Mouse (Mus musculus): ENCODE results near the gene Ppp1ca. TPM values are rescaled to one million over a fixed set of nuclear protein-coding genes. Genes with fewer than 3 reads are reported as not detected.

The Ppp1ca gene
- polyA plus RNA-seq, 1 experiment from 2014 or later = 1,120 TPM

GRCm38 (mm10) chr19:4217855-4218254 is 26.0 kb downstream of the Ppp1ca start:
- WGBS = 58% methylated on average over 3 of the region's 3 CpGs
- H3K4me2 ChIP-seq (replicated peaks; ENCODE audit: low read depth, low read length) = no peak overlapping the region
- no peak overlapping the region for H3K27ac ChIP-seq (ENCODE audit: low read length)
- no peak for ATAC-seq (ENCODE audit: low FRiP score, low TSS enrichment)
- H3K36me3 ChIP-seq (ENCODE audit: insufficient read depth, low read length) = no peaks in the 10 kb centered on the region
- no peak overlapping the region for H3K9ac ChIP-seq (replicated peaks; ENCODE audit: low read length)
- H3K4me3 ChIP-seq (ENCODE audit: low read length) = no peak overlapping the region
- H3K27me3 ChIP-seq (ENCODE audit: insufficient read depth, low read length) = no peaks in the 10 kb centered on the region
- H3K9me3 ChIP-seq (ENCODE audit: low read length) = no peaks in the 10 kb centered on the region
- peaks cover 70% of the 10 kb centered on the region for H3K4me1 ChIP-seq (ENCODE audit: insufficient read depth, low read length)

- peaks cover 68% of the 10 kb centered on the region for H3K4me1 ChIP-seq (ENCODE audit: insufficient read depth, low read length)
Observed at GRCm38 (mm10) chr19:4218293-4218692, 26.4 kb downstream of the Ppp1ca start.

GRCm38 (mm10) chr19:4218784-4219183 is 26.9 kb downstream of the Ppp1ca start:
- Histone ChIP-seq H3K4me3 (ENCODE audit: low read length) (no peak overlapping the region), H3K9ac (replicated peaks; ENCODE audit: low read length) (no peak overlapping the region), H3K27me3 (ENCODE audit: insufficient read depth, low read length) (no peaks in the 10 kb centered on the region), H3K4me2 (replicated peaks; ENCODE audit: low read depth, low read length) (no peak overlapping the region), H3K9me3 (ENCODE audit: low read length) (no peaks in the 10 kb centered on the region), H3K4me1 (ENCODE audit: insufficient read depth, low read length) (peaks cover 63% of the 10 kb centered on the region), H3K36me3 (ENCODE audit: insufficient read depth, low read length) (no peaks in the 10 kb centered on the region), H3K27ac (ENCODE audit: low read length) (no peak overlapping the region)
- WGBS = 83% methylated on average over 1 of the region's 1 CpGs
- no peak for ATAC-seq (ENCODE audit: low FRiP score, low TSS enrichment)

More at GRCm38 (mm10) chr19:4218293-4218692, 26.4 kb downstream of the Ppp1ca start:
- Histone ChIP-seq H3K4me3 (ENCODE audit: low read length) (no peak overlapping the region), H3K9ac (replicated peaks; ENCODE audit: low read length) (no peak overlapping the region), H3K9me3 (ENCODE audit: low read length) (no peaks in the 10 kb centered on the region), H3K4me2 (replicated peaks; ENCODE audit: low read depth, low read length) (no peak overlapping the region), H3K27me3 (ENCODE audit: insufficient read depth, low read length) (no peaks in the 10 kb centered on the region), H3K27ac (ENCODE audit: low read length) (no peak overlapping the region), H3K36me3 (ENCODE audit: insufficient read depth, low read length) (no peaks in the 10 kb centered on the region)
- WGBS = 65% methylated on average over 2 of the region's 11 CpGs
- ATAC-seq (ENCODE audit: low FRiP score, low TSS enrichment) = no peak

DNA sequence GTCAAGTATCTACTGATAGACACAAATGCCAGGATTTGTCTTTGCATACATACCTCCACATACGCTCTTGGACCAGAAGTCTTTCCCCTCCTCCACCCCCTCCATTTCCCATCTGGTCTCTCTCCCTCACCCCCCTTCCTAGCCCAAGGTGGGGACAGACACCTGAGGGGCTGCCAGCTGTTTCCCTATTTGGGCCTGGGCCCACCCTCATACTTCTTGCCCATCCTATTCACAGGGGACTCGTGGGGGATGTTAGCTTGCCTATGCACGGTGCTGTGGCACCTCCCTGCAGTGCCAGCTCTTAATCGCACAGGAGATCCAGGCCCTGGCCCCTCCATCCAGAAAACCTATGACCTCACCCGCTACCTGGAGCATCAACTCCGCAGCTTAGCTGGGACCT is 28.1 kb downstream of the Ppp1ca start:
- no peak overlapping the region for H3K4me3 ChIP-seq (ENCODE audit: low read length)
- H3K27me3 ChIP-seq (ENCODE audit: insufficient read depth, low read length) = no peaks in the 10 kb centered on the region
- H3K36me3 ChIP-seq (ENCODE audit: insufficient read depth, low read length) = no peaks in the 10 kb centered on the region
- peak overlapping the region; percentile 52; the same call in 1 of the 2 replicates for H3K9ac ChIP-seq (replicated peaks; ENCODE audit: low read length)
- H3K27ac ChIP-seq (ENCODE audit: low read length) = no peak overlapping the region
- H3K9me3 ChIP-seq (ENCODE audit: low read length) = no peaks in the 10 kb centered on the region
- H3K4me1 ChIP-seq (ENCODE audit: insufficient read depth, low read length) = peaks cover 61% of the 10 kb centered on the region
- WGBS = 91% methylated on average over 6 of the region's 6 CpGs
- no peak overlapping the region for H3K4me2 ChIP-seq (replicated peaks; ENCODE audit: low read depth, low read length)
- no peak for ATAC-seq (ENCODE audit: low FRiP score, low TSS enrichment)

DNA sequence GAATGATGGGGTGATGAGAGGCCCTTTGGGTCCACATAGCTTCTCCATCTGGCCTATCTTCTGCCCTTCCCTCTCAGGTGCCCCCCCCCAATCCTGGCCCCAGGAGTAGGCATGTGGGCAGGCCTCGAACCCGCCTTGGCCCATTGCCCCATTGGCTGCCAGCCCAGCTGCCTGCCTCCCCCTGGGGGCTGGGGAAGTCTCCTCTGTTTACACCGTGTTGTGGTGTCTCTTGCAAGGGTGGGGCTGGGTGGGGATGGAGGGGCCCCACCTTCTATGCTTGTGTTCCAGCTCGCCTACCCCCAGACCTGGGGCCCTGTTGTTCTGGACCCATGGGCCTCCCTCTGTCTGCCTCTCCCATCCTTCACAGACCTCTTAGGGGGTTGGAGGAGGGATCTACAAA is 28.6 kb downstream of the Ppp1ca start:
- peak overlapping the region; percentile 87 for H3K27ac ChIP-seq (ENCODE audit: low read length)
- peaks cover 60% of the 10 kb centered on the region for H3K4me1 ChIP-seq (ENCODE audit: insufficient read depth, low read length)
- H3K4me2 ChIP-seq (replicated peaks; ENCODE audit: low read depth, low read length) = peak overlapping the region; percentile 31
- no peaks in the 10 kb centered on the region for H3K27me3 ChIP-seq (ENCODE audit: insufficient read depth, low read length)
- ATAC-seq (ENCODE audit: low FRiP score, low TSS enrichment) = no peak
- 37% methylated on average over 3 of the region's 4 CpGs for WGBS
- H3K4me3 ChIP-seq (ENCODE audit: low read length) = no peak overlapping the region
- no peaks in the 10 kb centered on the region for H3K9me3 ChIP-seq (ENCODE audit: low read length)
- no peaks in the 10 kb centered on the region for H3K36me3 ChIP-seq (ENCODE audit: insufficient read depth, low read length)
- peak overlapping the region; percentile 52 for H3K9ac ChIP-seq (replicated peaks; ENCODE audit: low read length)

DNA sequence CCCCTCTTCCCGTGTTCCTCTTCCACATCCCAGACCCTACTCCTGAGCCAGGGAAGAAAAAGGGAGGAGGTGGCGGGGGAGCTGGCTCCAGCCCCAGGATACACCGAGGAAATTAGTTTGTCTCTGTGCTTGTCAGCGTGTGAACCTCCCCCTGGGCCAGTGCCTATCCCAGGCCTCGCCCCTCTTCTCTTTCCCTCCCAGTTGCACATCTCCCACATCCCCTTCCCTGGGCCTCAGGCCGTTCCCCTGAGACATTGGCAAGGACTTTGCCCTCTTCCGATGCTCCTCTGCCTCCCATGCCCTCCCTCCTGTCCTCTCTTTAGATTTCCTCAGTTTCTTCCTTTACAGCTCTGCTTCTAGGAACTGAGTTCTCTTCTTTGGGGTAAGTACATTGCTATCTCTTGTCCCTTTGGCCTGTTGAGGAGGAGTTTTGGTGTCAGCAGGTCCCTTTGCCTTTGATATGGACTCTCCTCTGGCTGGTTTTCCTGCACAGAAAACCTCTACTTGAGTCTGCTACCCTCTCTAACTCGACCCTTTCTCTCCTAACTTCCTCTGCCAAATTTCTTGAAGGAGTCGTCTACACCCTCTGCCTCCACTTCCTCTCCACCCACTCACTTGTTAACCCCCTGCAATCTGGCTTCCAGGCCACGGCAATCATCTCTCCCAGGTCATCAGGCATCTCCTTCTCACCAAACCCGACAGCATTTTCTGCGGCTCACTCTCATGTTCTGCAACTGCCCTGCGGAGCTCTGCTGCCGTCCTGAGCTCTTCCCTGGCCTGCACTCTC is 29.3 kb downstream of the Ppp1ca start:
- Histone ChIP-seq H3K4me1 (ENCODE audit: insufficient read depth, low read length) (peaks cover 53% of the 10 kb centered on the region), H3K27me3 (ENCODE audit: insufficient read depth, low read length) (no peaks in the 10 kb centered on the region), H3K9ac (replicated peaks; ENCODE audit: low read length) (peak overlapping the region; percentile 52), H3K9me3 (ENCODE audit: low read length) (no peaks in the 10 kb centered on the region), H3K4me2 (replicated peaks; ENCODE audit: low read depth, low read length) (peak overlapping the region; percentile 31), H3K4me3 (ENCODE audit: low read length) (no peak overlapping the region; the same call in 1 of the 2 replicates), H3K36me3 (ENCODE audit: insufficient read depth, low read length) (no peaks in the 10 kb centered on the region), H3K27ac (ENCODE audit: low read length) (peak overlapping the region; percentile 87)
- 16% methylated on average over 14 of the region's 14 CpGs for whole genome bisulfite sequencing
- ATAC-seq (ENCODE audit: low FRiP score, low TSS enrichment) = peak; percentile 37

GRCm38 (mm10) chr19:4222165-4222564 is 30.3 kb downstream of the Ppp1ca start:
- H3K27me3 ChIP-seq (ENCODE audit: insufficient read depth, low read length) = no peaks in the 10 kb centered on the region
- 39% methylated on average over 11 of the region's 11 CpGs for WGBS
- peak; percentile 47 for ATAC-seq (ENCODE audit: low FRiP score, low TSS enrichment)
- no peak overlapping the region for H3K9ac ChIP-seq (replicated peaks; ENCODE audit: low read length)
- no peak overlapping the region for H3K4me2 ChIP-seq (replicated peaks; ENCODE audit: low read depth, low read length)
- no peaks in the 10 kb centered on the region for H3K36me3 ChIP-seq (ENCODE audit: insufficient read depth, low read length)
- H3K27ac ChIP-seq (ENCODE audit: low read length) = peak overlapping the region; percentile 87; the same call in 1 of the 2 replicates
- H3K9me3 ChIP-seq (ENCODE audit: low read length) = no peaks in the 10 kb centered on the region
- H3K4me1 ChIP-seq (ENCODE audit: insufficient read depth, low read length) = peaks cover 43% of the 10 kb centered on the region
- H3K4me3 ChIP-seq (ENCODE audit: low read length) = no peak overlapping the region

- ATAC-seq (ENCODE audit: low FRiP score, low TSS enrichment) = no peak
- H3K36me3 ChIP-seq (ENCODE audit: insufficient read depth, low read length) = no peaks in the 10 kb centered on the region
- no peak overlapping the region for H3K4me2 ChIP-seq (replicated peaks; ENCODE audit: low read depth, low read length)
- WGBS = 85% methylated on average over 7 of the region's 7 CpGs
- H3K27me3 ChIP-seq (ENCODE audit: insufficient read depth, low read length) = no peaks in the 10 kb centered on the region
- H3K9ac ChIP-seq (replicated peaks; ENCODE audit: low read length) = no peak overlapping the region
- no peak overlapping the region for H3K4me3 ChIP-seq (ENCODE audit: low read length)
- no peaks in the 10 kb centered on the region for H3K9me3 ChIP-seq (ENCODE audit: low read length)
- H3K27ac ChIP-seq (ENCODE audit: low read length) = no peak overlapping the region
- peaks cover 41% of the 10 kb centered on the region for H3K4me1 ChIP-seq (ENCODE audit: insufficient read depth, low read length)
Observed at GRCm38 (mm10) chr19:4226779-4227178, 34.9 kb downstream of the Ppp1ca start.

GRCm38 (mm10) chr19:4227446-4227845 is 35.6 kb downstream of the Ppp1ca start:
- WGBS = 68% methylated on average over 5 of the region's 5 CpGs
- no peak overlapping the region for H3K4me3 ChIP-seq (ENCODE audit: low read length)
- no peak overlapping the region for H3K9ac ChIP-seq (replicated peaks; ENCODE audit: low read length)
- no peak overlapping the region for H3K4me2 ChIP-seq (replicated peaks; ENCODE audit: low read depth, low read length)
- H3K9me3 ChIP-seq (ENCODE audit: low read length) = no peaks in the 10 kb centered on the region
- H3K4me1 ChIP-seq (ENCODE audit: insufficient read depth, low read length) = peaks cover 38% of the 10 kb centered on the region
- no peak overlapping the region for H3K27ac ChIP-seq (ENCODE audit: low read length)
- H3K27me3 ChIP-seq (ENCODE audit: insufficient read depth, low read length) = no peaks in the 10 kb centered on the region
- no peak for ATAC-seq (ENCODE audit: low FRiP score, low TSS enrichment)
- H3K36me3 ChIP-seq (ENCODE audit: insufficient read depth, low read length) = no peaks in the 10 kb centered on the region

DNA sequence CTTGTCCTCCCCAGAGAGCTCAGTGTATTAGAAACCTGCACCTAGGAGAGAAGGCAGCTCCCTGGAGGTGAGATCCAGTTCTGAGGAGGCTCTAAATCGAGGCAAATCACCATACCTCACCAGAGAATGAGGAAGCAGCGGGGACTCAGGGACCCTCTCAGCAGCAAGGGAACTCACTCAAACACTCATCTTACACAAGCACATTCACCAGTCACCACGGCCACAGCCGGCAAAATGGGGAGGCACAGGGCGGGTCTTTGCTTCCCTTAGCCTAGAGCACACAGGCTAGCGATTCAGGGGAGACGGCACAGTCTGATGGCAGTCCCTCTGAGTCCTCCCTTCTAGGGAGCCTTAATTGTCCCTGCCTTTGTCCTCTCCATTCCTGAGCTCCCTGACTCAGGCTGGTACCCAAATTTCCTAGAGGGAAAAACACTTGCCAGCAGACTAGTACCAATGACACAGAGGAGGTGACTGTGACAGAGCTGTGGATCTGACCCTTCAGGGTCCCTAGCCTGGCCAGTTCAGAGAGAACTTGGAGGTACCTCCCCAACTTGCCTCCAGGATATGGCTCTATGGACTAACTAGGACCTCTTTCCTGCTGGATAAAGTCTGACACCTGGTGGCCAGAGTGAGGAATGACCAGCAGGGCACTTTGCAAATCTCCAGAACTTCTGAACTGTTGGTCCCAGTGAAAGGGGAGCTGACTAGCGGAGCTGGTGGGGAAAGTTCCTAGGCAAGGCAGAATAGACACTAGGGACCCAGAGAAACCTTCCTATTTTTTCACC is 36.2 kb downstream of the Ppp1ca start:
- H3K27ac ChIP-seq (ENCODE audit: low read length) = no peak overlapping the region
- peak; percentile 36 for ATAC-seq (ENCODE audit: low FRiP score, low TSS enrichment)
- peaks cover 34% of the 10 kb centered on the region for H3K4me1 ChIP-seq (ENCODE audit: insufficient read depth, low read length)
- no peaks in the 10 kb centered on the region for H3K9me3 ChIP-seq (ENCODE audit: low read length)
- H3K4me2 ChIP-seq (replicated peaks; ENCODE audit: low read depth, low read length) = no peak overlapping the region
- H3K4me3 ChIP-seq (ENCODE audit: low read length) = no peak overlapping the region
- peak overlapping the region; percentile 22; the same call in 1 of the 2 replicates for H3K9ac ChIP-seq (replicated peaks; ENCODE audit: low read length)
- H3K36me3 ChIP-seq (ENCODE audit: insufficient read depth, low read length) = no peaks in the 10 kb centered on the region
- WGBS = 16% methylated on average over 8 of the region's 8 CpGs
- H3K27me3 ChIP-seq (ENCODE audit: insufficient read depth, low read length) = no peaks in the 10 kb centered on the region

All from kidney, embryonic 16.5 days (tissue).